Mouse (Mus musculus) ES-E14 (cell line): ENCODE results near the gene Bdkrb2.

ENCODE experiments used
- CHD2 ChIP-seq: IDR thresholded peaks from 2 replicates; pipeline ENCODE4 v1.6.1; 2014; ENCODE audit warnings: mild to moderate bottlenecking, low read depth, low read length, inconsistent platforms
- HCFC1 ChIP-seq: IDR thresholded peaks from 2 replicates; pipeline ENCODE4 v1.6.1; 2012; ENCODE audit warnings: low read length, inconsistent platforms, borderline replicate concordance; ENCODE audit not compliant: insufficient read depth
- ZC3H11A ChIP-seq: IDR thresholded peaks from 2 replicates; pipeline ENCODE4 v1.6.1; 2012; ENCODE audit warnings: low read depth, mild to moderate bottlenecking, inconsistent platforms, low read length, borderline replicate concordance
- ZNF384 ChIP-seq: IDR thresholded peaks from 2 replicates; pipeline ENCODE4 v1.6.1; 2012; ENCODE audit warnings: low read depth, low read length, inconsistent platforms

DNA sequence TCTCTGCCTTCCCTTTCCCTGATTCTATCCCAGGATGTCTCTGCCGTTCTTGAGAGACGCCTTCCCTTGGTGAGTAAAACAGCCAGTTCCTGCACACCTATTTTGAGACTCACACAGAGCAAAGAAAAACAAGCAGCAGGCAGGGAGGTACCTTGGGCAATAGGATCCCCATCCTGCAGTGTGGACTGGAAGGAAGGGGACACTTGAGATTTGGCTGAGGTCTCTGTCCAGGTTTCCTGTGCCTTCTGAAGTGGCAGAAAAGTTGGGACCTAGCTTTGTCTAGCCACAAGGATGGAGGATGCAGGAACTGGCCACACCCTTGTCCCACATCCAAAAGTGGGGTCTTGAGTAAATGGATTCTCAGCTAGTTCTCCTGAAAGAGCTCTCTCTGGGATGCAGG is 43.2 kb upstream of the Bdkrb2 start:
- TF ChIP-seq ZNF384 (no peak), ZC3H11A (no peak), CHD2 (no peak), HCFC1 (no peak)
